Mouse (Mus musculus): ENCODE results near the gene Cog8. TPM values are rescaled to one million over a fixed set of nuclear protein-coding genes. Genes with fewer than 3 reads are reported as not detected.
"Not testable (repeated sequence)": the region's sequence is repeated elsewhere in the genome, so short reads cannot be mapped to it uniquely, and the experiment has no call there.

The Cog8 gene
- polyA plus RNA-seq, 1 experiment from 2014 or later: 37.1 TPM

GRCm38 (mm10) chr8:107035641-107036040 lies 20.8 kb downstream of the Cog8 start:
- H3K4me3 ChIP-seq: no peak overlapping the region
- WGBS: 84% methylated on average over 3 of the region's 3 CpGs
- H3K9me3 ChIP-seq: no peaks in the 10 kb centered on the region
- H3K27ac ChIP-seq: no peak overlapping the region
- H3K9ac ChIP-seq: no peak overlapping the region
- no peak for ATAC-seq (ENCODE audit: insufficient number of reproducible peaks, low FRiP score, low TSS enrichment, low read depth)
- peaks cover 36% of the 10 kb centered on the region for H3K36me3 ChIP-seq
- H3K4me1 ChIP-seq: peaks cover 16% of the 10 kb centered on the region
- no peaks in the 10 kb centered on the region for H3K27me3 ChIP-seq
- no peak overlapping the region for H3K4me2 ChIP-seq

- not testable (repeated sequence) for H3K9ac ChIP-seq; H3K27me3 ChIP-seq; H3K4me2 ChIP-seq; H3K27ac ChIP-seq; H3K9me3 ChIP-seq; H3K4me3 ChIP-seq; ATAC-seq (ENCODE audit: insufficient number of reproducible peaks, low FRiP score, low TSS enrichment, low read depth)
- Histone ChIP-seq H3K4me1 (peaks cover 16% of the 10 kb centered on the region), H3K36me3 (peaks cover 17% of the 10 kb centered on the region)
- 91% methylated on average over 2 of the region's 2 CpGs for WGBS
Observed at GRCm38 (mm10) chr8:107033609-107034008, 22.9 kb downstream of the Cog8 start.

GRCm38 (mm10) chr8:107031577-107032090 lies 24.9 kb downstream of the Cog8 start:
- Histone ChIP-seq H3K9me3 (no peaks in the 10 kb centered on the region), H3K9ac (peak overlapping the region; percentile 93), H3K36me3 (peaks cover 7% of the 10 kb centered on the region), H3K4me3 (peak overlapping the region; percentile 99), H3K27ac (peak overlapping the region; percentile 90), H3K4me2 (peak overlapping the region; percentile 72), H3K27me3 (no peaks in the 10 kb centered on the region), H3K4me1 (peaks cover 16% of the 10 kb centered on the region)
- under 1% methylated on average over 40 of the region's 40 CpGs for WGBS
- 0 out of 2 replicates have a peak, but pooled peaks have one; percentile 8 for ATAC-seq (ENCODE audit: insufficient number of reproducible peaks, low FRiP score, low TSS enrichment, low read depth)

GRCm38 (mm10) chr8:107030650-107031576 lies 25.6 kb downstream of the Cog8 start, which contains the start of gene Vps4a:
Gene Vps4a, plus strand, starts transcription at chr8:107031222.
- 4% methylated on average over 65 of the region's 66 CpGs for WGBS
- ATAC-seq (ENCODE audit: insufficient number of reproducible peaks, low FRiP score, low TSS enrichment, low read depth): peak; percentile 92
- H3K9me3 ChIP-seq: no peaks in the 10 kb centered on the region

GRCm38 (mm10) chr8:107030058-107030457 lies 26.4 kb downstream of the Cog8 start:
- no peak overlapping the region for H3K4me2 ChIP-seq
- H3K27ac ChIP-seq: 0 out of 2 replicates have a peak overlapping the region, but pooled peaks have one; percentile 27
- WGBS: 67% methylated on average over 5 of the region's 5 CpGs

More at GRCm38 (mm10) chr8:107030650-107031576, 25.6 kb downstream of the Cog8 start, which contains the start of gene Vps4a:
- H3K4me1 ChIP-seq: peaks cover 16% of the 10 kb centered on the region
- peak within 1 kb of the TSS; percentile 90 for H3K27ac ChIP-seq
- no peaks in the 10 kb centered on the region for H3K27me3 ChIP-seq
- peaks cover 4% of the 10 kb centered on the region; the same call in 1 of the 2 replicates for H3K36me3 ChIP-seq
- H3K9ac ChIP-seq: peak within 1 kb of the TSS; percentile 93
- peak within 1 kb of the TSS; percentile 99 for H3K4me3 ChIP-seq
- H3K4me2 ChIP-seq: peak within 1 kb of the TSS; percentile 72

GRCm38 (mm10) chr8:107029310-107029709 lies 27.2 kb downstream of the Cog8 start:
- Histone ChIP-seq H3K27ac (no peak overlapping the region), H3K9me3 (no peaks in the 10 kb centered on the region), H3K36me3 (no peaks in the 10 kb centered on the region), H3K9ac (no peak overlapping the region), H3K27me3 (no peaks in the 10 kb centered on the region), H3K4me3 (no peak overlapping the region), H3K4me1 (peaks cover 16% of the 10 kb centered on the region), H3K4me2 (no peak overlapping the region)
- WGBS: 68% methylated on average over 3 of the region's 3 CpGs
- ATAC-seq (ENCODE audit: insufficient number of reproducible peaks, low FRiP score, low TSS enrichment, low read depth): no peak

More at GRCm38 (mm10) chr8:107030058-107030457, 26.4 kb downstream of the Cog8 start:
- H3K4me1 ChIP-seq: peaks cover 16% of the 10 kb centered on the region
- no peaks in the 10 kb centered on the region for H3K9me3 ChIP-seq
- no peaks in the 10 kb centered on the region for H3K27me3 ChIP-seq
- H3K4me3 ChIP-seq: no peak overlapping the region
- ATAC-seq (ENCODE audit: insufficient number of reproducible peaks, low FRiP score, low TSS enrichment, low read depth): no peak
- no peak overlapping the region for H3K9ac ChIP-seq
- H3K36me3 ChIP-seq: no peaks in the 10 kb centered on the region; the same call in 1 of the 2 replicates

- Histone ChIP-seq H3K27ac (no peak overlapping the region), H3K36me3 (no peaks in the 10 kb centered on the region), H3K9ac (no peak overlapping the region), H3K4me1 (no peaks in the 10 kb centered on the region), H3K4me2 (no peak overlapping the region), H3K4me3 (no peak overlapping the region), H3K9me3 (no peaks in the 10 kb centered on the region), H3K27me3 (no peaks in the 10 kb centered on the region)
- no peak for ATAC-seq (ENCODE audit: insufficient number of reproducible peaks, low FRiP score, low TSS enrichment, low read depth)
- WGBS: 91% methylated on average over 8 of the region's 8 CpGs
Observed at GRCm38 (mm10) chr8:107023479-107023878, 33.0 kb downstream of the Cog8 start.

- WGBS: 92% methylated on average over 1 of the region's 1 CpGs
- no peaks in the 10 kb centered on the region for H3K27me3 ChIP-seq
- ATAC-seq (ENCODE audit: insufficient number of reproducible peaks, low FRiP score, low TSS enrichment, low read depth): no peak
- H3K9ac ChIP-seq: no peak overlapping the region
- no peak overlapping the region for H3K4me2 ChIP-seq
- no peak overlapping the region for H3K4me3 ChIP-seq
- H3K9me3 ChIP-seq: no peaks in the 10 kb centered on the region
- H3K27ac ChIP-seq: no peak overlapping the region
- peaks cover 39% of the 10 kb centered on the region for H3K36me3 ChIP-seq
- H3K4me1 ChIP-seq: no peaks in the 10 kb centered on the region
Observed at GRCm38 (mm10) chr8:107014915-107015314, 41.6 kb downstream of the Cog8 start.

- Histone ChIP-seq H3K27ac (no peak overlapping the region), H3K4me2 (no peak overlapping the region), H3K36me3 (peaks cover 52% of the 10 kb centered on the region), H3K27me3 (no peaks in the 10 kb centered on the region), H3K4me3 (no peak overlapping the region), H3K4me1 (no peaks in the 10 kb centered on the region), H3K9ac (no peak overlapping the region), H3K9me3 (no peaks in the 10 kb centered on the region)
- no peak for ATAC-seq (ENCODE audit: insufficient number of reproducible peaks, low FRiP score, low TSS enrichment, low read depth)
- WGBS: 88% methylated on average over 2 of the region's 2 CpGs
Observed at GRCm38 (mm10) chr8:107012666-107013065, 43.8 kb downstream of the Cog8 start.

GRCm38 (mm10) chr8:107007795-107008194 lies 48.7 kb downstream of the Cog8 start:
- no peaks in the 10 kb centered on the region for H3K4me1 ChIP-seq
- no peak overlapping the region for H3K4me3 ChIP-seq
- WGBS: 83% methylated on average over 3 of the region's 3 CpGs
- H3K9me3 ChIP-seq: no peaks in the 10 kb centered on the region
- ATAC-seq (ENCODE audit: insufficient number of reproducible peaks, low FRiP score, low TSS enrichment, low read depth): no peak
- H3K9ac ChIP-seq: no peak overlapping the region
- H3K36me3 ChIP-seq: peaks cover 68% of the 10 kb centered on the region
- no peak overlapping the region for H3K27ac ChIP-seq
- H3K4me2 ChIP-seq: no peak overlapping the region
- H3K27me3 ChIP-seq: no peaks in the 10 kb centered on the region

- no peaks in the 10 kb centered on the region for H3K27me3 ChIP-seq
- H3K9me3 ChIP-seq: no peaks in the 10 kb centered on the region
- H3K4me3 ChIP-seq: no peak overlapping the region
- H3K36me3 ChIP-seq: peaks cover 34% of the 10 kb centered on the region
- 0 out of 2 replicates have a peak, but pooled peaks have one; percentile 30 for ATAC-seq (ENCODE audit: insufficient number of reproducible peaks, low FRiP score, low TSS enrichment, low read depth)
- peaks cover 5% of the 10 kb centered on the region; the same call in 1 of the 2 replicates for H3K4me1 ChIP-seq
- no peak overlapping the region for H3K9ac ChIP-seq
- WGBS: 37% methylated on average over 5 of the region's 5 CpGs
- no peak overlapping the region for H3K27ac ChIP-seq
- H3K4me2 ChIP-seq: no peak overlapping the region
Observed at GRCm38 (mm10) chr8:107002532-107002931, 54.0 kb downstream of the Cog8 start.

- peak; percentile 55; the same call in 1 of the 2 replicates for ATAC-seq (ENCODE audit: insufficient number of reproducible peaks, low FRiP score, low TSS enrichment, low read depth)
- no peak overlapping the region for H3K4me2 ChIP-seq
- peak overlapping the region; percentile 30; the same call in 1 of the 2 replicates for H3K27ac ChIP-seq
- peaks cover 5% of the 10 kb centered on the region; the same call in 1 of the 2 replicates for H3K4me1 ChIP-seq
- no peaks in the 10 kb centered on the region for H3K9me3 ChIP-seq
- H3K36me3 ChIP-seq: peaks cover 26% of the 10 kb centered on the region
- 44% methylated on average over 1 of the region's 1 CpGs for WGBS
- H3K9ac ChIP-seq: no peak overlapping the region
- no peak overlapping the region for H3K4me3 ChIP-seq
- H3K27me3 ChIP-seq: no peaks in the 10 kb centered on the region
Observed at GRCm38 (mm10) chr8:106999068-106999467, 57.4 kb downstream of the Cog8 start.

Data from limb, embryonic 15.5 days (tissue).